Mouse (Mus musculus): ENCODE data around the gene Reps2.

Reps2 gene

GRCm38 (mm10) chrX:162619705-162620104, 23.7 kb downstream of the Reps2 start:
- no peak for TF ChIP-seq GATA4 (IDR thresholded peaks at IDR 0.05; ENCODE audit: insufficient replicate concordance, low read length)

GRCm38 (mm10) chrX:162618547-162618946, 24.9 kb downstream of the Reps2 start:
- TF ChIP-seq GATA4 (IDR thresholded peaks at IDR 0.05; ENCODE audit: insufficient replicate concordance, low read length) = no peak

GRCm38 (mm10) chrX:162606113-162606512, 37.3 kb downstream of the Reps2 start:
- TF ChIP-seq GATA4 (IDR thresholded peaks at IDR 0.05; ENCODE audit: insufficient replicate concordance, low read length) = no peak

GRCm38 (mm10) chrX:162599666-162600065, 43.8 kb downstream of the Reps2 start:
- no peak for TF ChIP-seq GATA4 (IDR thresholded peaks at IDR 0.05; ENCODE audit: insufficient replicate concordance, low read length)

GRCm38 (mm10) chrX:162591005-162591801, 52.2 kb downstream of the Reps2 start:
- TF ChIP-seq GATA4 (IDR thresholded peaks at IDR 0.05; ENCODE audit: insufficient replicate concordance, low read length) = no peak

GRCm38 (mm10) chrX:162590145-162590790, 53.2 kb downstream of the Reps2 start:
- TF ChIP-seq GATA4 (IDR thresholded peaks at IDR 0.05; ENCODE audit: insufficient replicate concordance, low read length) = no peak

GRCm38 (mm10) chrX:162589173-162589805, 54.2 kb downstream of the Reps2 start:
- no peak for TF ChIP-seq GATA4 (IDR thresholded peaks at IDR 0.05; ENCODE audit: insufficient replicate concordance, low read length)

- TF ChIP-seq GATA4 (IDR thresholded peaks at IDR 0.05; ENCODE audit: insufficient replicate concordance, low read length) = no peak
Observed at GRCm38 (mm10) chrX:162584349-162584748, 59.1 kb downstream of the Reps2 start.

- TF ChIP-seq GATA4 (IDR thresholded peaks at IDR 0.05; ENCODE audit: insufficient replicate concordance, low read length) = no peak
Observed at GRCm38 (mm10) chrX:162580521-162580920, 62.9 kb downstream of the Reps2 start.

- no peak for TF ChIP-seq GATA4 (IDR thresholded peaks at IDR 0.05; ENCODE audit: insufficient replicate concordance, low read length)
Observed at GRCm38 (mm10) chrX:162568439-162568838, 75.0 kb downstream of the Reps2 start.

GRCm38 (mm10) chrX:162565501-162565900, 77.9 kb downstream of the Reps2 start:
- TF ChIP-seq GATA4 (IDR thresholded peaks at IDR 0.05; ENCODE audit: insufficient replicate concordance, low read length) = no peak

- TF ChIP-seq GATA4 (IDR thresholded peaks at IDR 0.05; ENCODE audit: insufficient replicate concordance, low read length) = no peak
Observed at GRCm38 (mm10) chrX:162556459-162556841, 87.0 kb downstream of the Reps2 start.

- no peak for TF ChIP-seq GATA4 (IDR thresholded peaks at IDR 0.05; ENCODE audit: insufficient replicate concordance, low read length)
Observed at GRCm38 (mm10) chrX:162555729-162556458, 87.6 kb downstream of the Reps2 start.

- no peak for TF ChIP-seq GATA4 (IDR thresholded peaks at IDR 0.05; ENCODE audit: insufficient replicate concordance, low read length)
Observed at GRCm38 (mm10) chrX:162554513-162554912, 88.9 kb downstream of the Reps2 start.

GRCm38 (mm10) chrX:162552383-162552782, 91.1 kb downstream of the Reps2 start:
- TF ChIP-seq GATA4 (IDR thresholded peaks at IDR 0.05; ENCODE audit: insufficient replicate concordance, low read length) = no peak

Measured in liver, adult (tissue).